Mouse (Mus musculus) mouse embryonic stem cell (cell line): ENCODE data around the gene Rin3.

Source experiments
- in situ Hi-C, 2 experiments: fragments of 300-500 bp; cut with MboI; formaldehyde crosslinking; loops; 1 replicate in 1 of 2; 3 replicates in 1 of 2; pipeline ENCODE4 v1.14.3; 2019 to 2020; ENCODE audit warnings: low sequenced_read_pairs in 2 of 2, low pct_unique_long_range_greater_than_20kb in 1 of 2, mixed read lengths in 1 of 2; ENCODE audit not compliant: unreplicated experiment in 1 of 2

The Rin3 gene

GRCm38 (mm10) chr12:102354126-102354984, 71.5 kb downstream of the Rin3 start:
- in situ Hi-C loops: loop anchor here in 1 of 2 experiments (25.0 kb wide), 1 partner anchor 342 kb away; no protein-coding TSS in a partner anchor

DNA sequence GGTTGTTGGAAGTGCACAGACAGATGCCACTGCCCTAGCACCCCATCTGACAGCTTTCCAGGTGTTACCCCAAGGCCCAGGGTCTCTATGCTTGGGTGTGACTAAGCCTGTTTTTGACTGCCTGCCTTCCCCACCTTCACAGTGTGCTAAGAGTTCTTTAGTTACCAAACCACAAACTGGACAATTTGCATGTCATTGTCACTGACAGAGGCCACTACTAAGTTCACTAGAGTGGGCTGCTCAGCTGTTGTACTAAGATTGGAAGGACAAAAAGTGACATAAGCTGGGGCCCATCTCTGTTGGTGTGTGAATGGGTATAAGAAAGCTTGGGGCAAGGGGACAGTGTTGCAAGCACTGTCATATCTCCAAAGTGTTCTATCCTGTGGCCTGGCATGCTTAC, 72.9 kb downstream of the Rin3 start:
- in situ Hi-C loops: loop anchor here in 1 of 2 experiments (25.0 kb wide), 1 partner anchor 343 kb away; no protein-coding TSS in a partner anchor

- in situ Hi-C loops: loop anchor here in 1 of 2 experiments (25.0 kb wide), 1 partner anchor 344 kb away; no protein-coding TSS in a partner anchor
These were observed 73.9 kb downstream of the Rin3 start for GRCm38 (mm10) chr12:102356781-102357180.

DNA sequence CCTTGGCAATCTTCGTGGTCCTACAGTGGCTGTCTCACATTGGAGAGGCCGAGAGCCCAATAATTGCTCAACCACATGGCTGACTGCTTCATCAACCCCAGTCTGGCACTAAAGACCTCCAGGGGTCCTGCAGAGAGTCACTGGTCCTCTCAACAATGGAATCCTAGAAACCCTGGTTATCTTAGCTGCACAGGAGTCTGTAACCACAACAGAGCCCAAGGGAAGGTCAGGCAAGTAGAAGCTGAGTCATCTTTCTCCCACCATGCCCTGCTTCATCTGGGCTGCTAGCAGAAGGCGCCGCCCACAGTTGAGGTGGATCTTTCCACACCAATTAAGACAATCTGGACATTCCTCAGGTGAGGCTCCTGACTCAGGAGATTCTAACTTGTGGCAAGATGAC, 76.5 kb downstream of the Rin3 start:
- in situ Hi-C loops: loop anchor here in 1 of 2 experiments (25.0 kb wide), 1 partner anchor 347 kb away; no protein-coding TSS in a partner anchor

GRCm38 (mm10) chr12:102361189-102362161, 78.6 kb downstream of the Rin3 start:
- in situ Hi-C loops: loop anchor here in 1 of 2 experiments (25.0 kb wide), 1 partner anchor 349 kb away; no protein-coding TSS in a partner anchor

DNA sequence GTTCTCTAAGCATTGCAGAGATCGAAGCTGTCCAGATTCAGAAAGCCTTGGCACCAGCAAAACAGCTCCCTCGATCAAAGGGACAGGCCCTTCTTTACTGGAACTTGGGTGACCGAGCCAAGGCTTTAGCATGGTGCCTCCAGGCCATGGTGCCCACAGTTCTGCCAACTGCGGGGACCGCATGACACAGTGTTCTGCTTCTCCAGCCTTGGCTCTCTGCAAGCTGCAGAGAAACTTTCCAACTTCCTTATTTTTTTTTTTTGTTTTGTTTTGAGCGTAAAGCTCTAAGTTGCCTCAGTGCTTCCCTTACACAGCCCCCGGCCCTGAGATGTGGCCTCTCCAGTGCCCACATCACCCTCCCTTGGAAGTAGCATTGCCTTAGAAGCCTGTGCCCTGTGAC, 82.2 kb downstream of the Rin3 start:
- in situ Hi-C loops: loop anchor here in 1 of 2 experiments (25.0 kb wide), 1 partner anchor 353 kb away; no protein-coding TSS in a partner anchor

- in situ Hi-C loops: loop anchor here in 1 of 2 experiments (25.0 kb wide), 1 partner anchor 354 kb away; no protein-coding TSS in a partner anchor
These were observed 83.4 kb downstream of the Rin3 start for GRCm38 (mm10) chr12:102366126-102366816.

DNA sequence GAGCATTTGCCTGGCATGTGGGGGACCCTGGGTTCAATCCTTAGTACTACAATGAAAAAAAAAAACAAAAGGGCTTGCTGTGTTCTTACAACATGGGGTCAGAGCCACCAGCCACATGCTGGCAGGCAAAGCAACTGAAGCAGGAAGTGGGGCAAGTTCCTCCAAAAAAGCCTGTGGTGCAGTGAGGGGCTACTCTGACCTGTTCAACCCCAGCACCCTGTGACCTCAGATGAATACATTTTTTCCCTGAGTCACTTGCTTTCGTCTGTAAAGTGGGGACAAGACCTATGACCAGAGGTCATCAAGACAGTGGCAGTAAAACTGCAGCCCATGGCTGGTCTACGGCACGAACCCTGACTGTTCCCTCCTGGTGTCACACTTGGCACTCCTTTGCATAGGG, 84.2 kb downstream of the Rin3 start:
- in situ Hi-C loops: loop anchor here in 1 of 2 experiments (25.0 kb wide), 1 partner anchor 355 kb away; no protein-coding TSS in a partner anchor

GRCm38 (mm10) chr12:102368066-102368465, 85.2 kb downstream of the Rin3 start:
- in situ Hi-C loops: loop anchor here in 1 of 2 experiments (25.0 kb wide), 1 partner anchor 356 kb away; no protein-coding TSS in a partner anchor

GRCm38 (mm10) chr12:102368556-102368955, 85.7 kb downstream of the Rin3 start:
- in situ Hi-C loops: loop anchor here in 1 of 2 experiments (25.0 kb wide), 1 partner anchor 356 kb away; no protein-coding TSS in a partner anchor

- in situ Hi-C loops: loop anchor here in 1 of 2 experiments (25.0 kb wide), 1 partner anchor 357 kb away; no protein-coding TSS in a partner anchor
These were observed 86.8 kb downstream of the Rin3 start for GRCm38 (mm10) chr12:102369488-102370235.

- in situ Hi-C loops: loop anchor here in 1 of 2 experiments (25.0 kb wide), 1 partner anchor 359 kb away; no protein-coding TSS in a partner anchor
These were observed 88.2 kb downstream of the Rin3 start for GRCm38 (mm10) chr12:102370931-102371500.

GRCm38 (mm10) chr12:102372322-102372721, 89.5 kb downstream of the Rin3 start:
- in situ Hi-C loops: loop anchor here in 1 of 2 experiments (25.0 kb wide), 1 partner anchor 360 kb away; no protein-coding TSS in a partner anchor

DNA sequence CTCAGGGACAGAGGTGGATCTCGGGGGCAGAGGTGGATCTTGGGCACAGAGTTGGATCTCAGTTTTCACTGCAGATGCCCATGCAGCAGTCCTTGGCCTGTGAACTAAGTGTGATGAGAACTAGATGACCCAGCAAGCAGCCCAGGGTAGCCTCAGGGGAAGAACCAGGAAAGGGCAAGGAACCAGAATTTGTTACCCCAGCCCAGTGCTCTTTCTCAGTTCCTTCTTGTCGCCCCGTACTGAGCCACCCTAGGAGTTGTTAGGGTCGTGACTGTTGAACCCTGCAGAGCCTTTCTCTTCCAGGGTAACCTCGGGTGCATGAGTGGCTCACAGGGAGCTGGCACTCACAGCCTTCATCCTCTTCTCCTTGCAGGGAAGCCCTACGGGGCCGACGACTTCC, 99.3 kb downstream of the Rin3 start:
- in situ Hi-C loops: loop anchor here in 1 of 2 experiments (10.0 kb wide), 1 partner anchor 327 kb away; no protein-coding TSS in a partner anchor

- in situ Hi-C loops: loop anchor here in 1 of 2 experiments (10.0 kb wide), 1 partner anchor 328 kb away; no protein-coding TSS in a partner anchor
These were observed 100.4 kb downstream of the Rin3 start for GRCm38 (mm10) chr12:102383288-102383687.

DNA sequence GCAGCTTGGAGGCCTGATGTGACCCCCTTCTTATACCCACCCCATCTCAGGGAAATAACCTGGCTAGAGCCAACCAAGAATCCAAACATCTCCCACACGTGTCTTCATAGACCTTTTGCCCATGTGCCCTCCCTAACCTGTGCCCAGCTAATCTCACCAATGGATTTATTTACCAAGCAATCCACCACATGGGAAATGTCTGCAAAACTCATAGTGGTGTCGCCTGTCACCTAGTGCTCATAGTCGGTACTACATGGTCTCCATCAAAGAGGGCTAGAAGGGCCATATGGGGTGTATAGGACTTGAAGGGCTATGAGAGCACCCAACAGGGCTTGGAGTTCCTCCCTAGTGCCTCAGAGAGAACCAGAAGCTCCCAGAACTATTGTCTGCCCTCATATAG, 102.0 kb downstream of the Rin3 start:
- in situ Hi-C loops: loop anchor here in 1 of 2 experiments (10.0 kb wide), 1 partner anchor 330 kb away; no protein-coding TSS in a partner anchor
